Mouse (Mus musculus): Measurements from ENCODE around the gene Fam71d. TPM values are rescaled to one million over a fixed set of nuclear protein-coding genes. Genes with fewer than 3 reads are reported as not detected.

Gene Fam71d
- not detected in 2 replicates for polyA plus RNA-seq (2012; ENCODE audit: insufficient read depth, insufficient read length, missing spikeins)

GRCm38 (mm10) chr12:78691325-78691724, at the start of gene Fam71d:
Fam71d (plus strand) TSS chr12:78691535.
- no peaks in the 10 kb centered on the region for H3K4me1 ChIP-seq (ENCODE audit: control insufficient read depth, insufficient read depth, insufficient read length, low read length)
- no peak within 1 kb of the TSS for H3K4me3 ChIP-seq (ENCODE audit: insufficient read depth, low read depth, low read length)
- no peak within 1 kb of the TSS for H3K27ac ChIP-seq (replicated peaks; ENCODE audit: low read depth, low read length)

- no peaks in the 10 kb centered on the region for H3K4me1 ChIP-seq (ENCODE audit: control insufficient read depth, insufficient read depth, insufficient read length, low read length)
- H3K4me3 ChIP-seq (ENCODE audit: insufficient read depth, low read depth, low read length): no peak overlapping the region
- no peak overlapping the region for H3K27ac ChIP-seq (replicated peaks; ENCODE audit: low read depth, low read length)
Measured at GRCm38 (mm10) chr12:78643691-78644090, 47.6 kb upstream of the Fam71d start.

- Histone ChIP-seq H3K4me1 (ENCODE audit: control insufficient read depth, insufficient read depth, insufficient read length, low read length) (no peaks in the 10 kb centered on the region), H3K4me3 (ENCODE audit: insufficient read depth, low read depth, low read length) (no peak overlapping the region), H3K27ac (replicated peaks; ENCODE audit: low read depth, low read length) (no peak overlapping the region)
Measured at GRCm38 (mm10) chr12:78645282-78645681, 46.1 kb upstream of the Fam71d start.

- Histone ChIP-seq H3K4me3 (ENCODE audit: insufficient read depth, low read depth, low read length) (no peak overlapping the region), H3K27ac (replicated peaks; ENCODE audit: low read depth, low read length) (no peak overlapping the region), H3K4me1 (ENCODE audit: control insufficient read depth, insufficient read depth, insufficient read length, low read length) (no peaks in the 10 kb centered on the region)
Measured at GRCm38 (mm10) chr12:78659718-78660304, 31.5 kb upstream of the Fam71d start.

- Histone ChIP-seq H3K4me3 (ENCODE audit: insufficient read depth, low read depth, low read length) (no peak overlapping the region), H3K27ac (replicated peaks; ENCODE audit: low read depth, low read length) (no peak overlapping the region), H3K4me1 (ENCODE audit: control insufficient read depth, insufficient read depth, insufficient read length, low read length) (no peaks in the 10 kb centered on the region)
Measured at GRCm38 (mm10) chr12:78678101-78678806, 13.1 kb upstream of the Fam71d start.

- H3K4me3 ChIP-seq (ENCODE audit: insufficient read depth, low read depth, low read length): no peak overlapping the region
- no peak overlapping the region for H3K27ac ChIP-seq (replicated peaks; ENCODE audit: low read depth, low read length)
- H3K4me1 ChIP-seq (ENCODE audit: control insufficient read depth, insufficient read depth, insufficient read length, low read length): no peaks in the 10 kb centered on the region
Measured at GRCm38 (mm10) chr12:78678807-78679189, 12.5 kb upstream of the Fam71d start.

GRCm38 (mm10) chr12:78681048-78681447, 10.3 kb upstream of the Fam71d start:
- no peaks in the 10 kb centered on the region for H3K4me1 ChIP-seq (ENCODE audit: control insufficient read depth, insufficient read depth, insufficient read length, low read length)
- no peak overlapping the region for H3K4me3 ChIP-seq (ENCODE audit: insufficient read depth, low read depth, low read length)
- H3K27ac ChIP-seq (replicated peaks; ENCODE audit: low read depth, low read length): no peak overlapping the region

- H3K4me3 ChIP-seq (ENCODE audit: insufficient read depth, low read depth, low read length): no peak overlapping the region
- no peak overlapping the region for H3K27ac ChIP-seq (replicated peaks; ENCODE audit: low read depth, low read length)
- no peaks in the 10 kb centered on the region for H3K4me1 ChIP-seq (ENCODE audit: control insufficient read depth, insufficient read depth, insufficient read length, low read length)
Measured at GRCm38 (mm10) chr12:78682279-78682678, 9.1 kb upstream of the Fam71d start.

GRCm38 (mm10) chr12:78685669-78686215, 5.6 kb upstream of the Fam71d start:
- H3K4me3 ChIP-seq (ENCODE audit: insufficient read depth, low read depth, low read length): no peak overlapping the region
- no peaks in the 10 kb centered on the region for H3K4me1 ChIP-seq (ENCODE audit: control insufficient read depth, insufficient read depth, insufficient read length, low read length)

GRCm38 (mm10) chr12:78688876-78689275, 2.5 kb upstream of the Fam71d start:
- Histone ChIP-seq H3K27ac (replicated peaks; ENCODE audit: low read depth, low read length) (no peak overlapping the region), H3K4me3 (ENCODE audit: insufficient read depth, low read depth, low read length) (no peak overlapping the region), H3K4me1 (ENCODE audit: control insufficient read depth, insufficient read depth, insufficient read length, low read length) (no peaks in the 10 kb centered on the region)

More at GRCm38 (mm10) chr12:78685669-78686215, 5.6 kb upstream of the Fam71d start:
- H3K27ac ChIP-seq (replicated peaks; ENCODE audit: low read depth, low read length): no peak overlapping the region

- no peak overlapping the region for H3K27ac ChIP-seq (replicated peaks; ENCODE audit: low read depth, low read length)
- no peak overlapping the region for H3K4me3 ChIP-seq (ENCODE audit: insufficient read depth, low read depth, low read length)
- no peaks in the 10 kb centered on the region for H3K4me1 ChIP-seq (ENCODE audit: control insufficient read depth, insufficient read depth, insufficient read length, low read length)
Measured at GRCm38 (mm10) chr12:78693281-78693680, 1.9 kb downstream of the Fam71d start.

- Histone ChIP-seq H3K27ac (replicated peaks; ENCODE audit: low read depth, low read length) (no peak overlapping the region), H3K4me1 (ENCODE audit: control insufficient read depth, insufficient read depth, insufficient read length, low read length) (no peaks in the 10 kb centered on the region), H3K4me3 (ENCODE audit: insufficient read depth, low read depth, low read length) (no peak overlapping the region)
Measured at GRCm38 (mm10) chr12:78717783-78718182, 26.4 kb downstream of the Fam71d start.

GRCm38 (mm10) chr12:78727723-78728122, 36.4 kb downstream of the Fam71d start:
- Histone ChIP-seq H3K27ac (replicated peaks; ENCODE audit: low read depth, low read length) (no peak overlapping the region), H3K4me3 (ENCODE audit: insufficient read depth, low read depth, low read length) (no peak overlapping the region), H3K4me1 (ENCODE audit: control insufficient read depth, insufficient read depth, insufficient read length, low read length) (no peaks in the 10 kb centered on the region)

GRCm38 (mm10) chr12:78739633-78740032, 48.3 kb downstream of the Fam71d start:
- H3K4me1 ChIP-seq (ENCODE audit: control insufficient read depth, insufficient read depth, insufficient read length, low read length): no peaks in the 10 kb centered on the region
- no peak overlapping the region for H3K4me3 ChIP-seq (ENCODE audit: insufficient read depth, low read depth, low read length)
- H3K27ac ChIP-seq (replicated peaks; ENCODE audit: low read depth, low read length): no peak overlapping the region

- H3K4me1 ChIP-seq (ENCODE audit: control insufficient read depth, insufficient read depth, insufficient read length, low read length): no peaks in the 10 kb centered on the region
- H3K27ac ChIP-seq (replicated peaks; ENCODE audit: low read depth, low read length): no peak overlapping the region
- no peak overlapping the region for H3K4me3 ChIP-seq (ENCODE audit: insufficient read depth, low read depth, low read length)
Measured at GRCm38 (mm10) chr12:78740289-78740688, 49.0 kb downstream of the Fam71d start.

GRCm38 (mm10) chr12:78746226-78746625, 54.9 kb downstream of the Fam71d start:
- H3K4me3 ChIP-seq (ENCODE audit: insufficient read depth, low read depth, low read length): no peak overlapping the region
- H3K27ac ChIP-seq (replicated peaks; ENCODE audit: low read depth, low read length): no peak overlapping the region
- no peaks in the 10 kb centered on the region for H3K4me1 ChIP-seq (ENCODE audit: control insufficient read depth, insufficient read depth, insufficient read length, low read length)
